ENCODE assay signal across 8 mouse cellular contexts in the genomic region with DNA sequence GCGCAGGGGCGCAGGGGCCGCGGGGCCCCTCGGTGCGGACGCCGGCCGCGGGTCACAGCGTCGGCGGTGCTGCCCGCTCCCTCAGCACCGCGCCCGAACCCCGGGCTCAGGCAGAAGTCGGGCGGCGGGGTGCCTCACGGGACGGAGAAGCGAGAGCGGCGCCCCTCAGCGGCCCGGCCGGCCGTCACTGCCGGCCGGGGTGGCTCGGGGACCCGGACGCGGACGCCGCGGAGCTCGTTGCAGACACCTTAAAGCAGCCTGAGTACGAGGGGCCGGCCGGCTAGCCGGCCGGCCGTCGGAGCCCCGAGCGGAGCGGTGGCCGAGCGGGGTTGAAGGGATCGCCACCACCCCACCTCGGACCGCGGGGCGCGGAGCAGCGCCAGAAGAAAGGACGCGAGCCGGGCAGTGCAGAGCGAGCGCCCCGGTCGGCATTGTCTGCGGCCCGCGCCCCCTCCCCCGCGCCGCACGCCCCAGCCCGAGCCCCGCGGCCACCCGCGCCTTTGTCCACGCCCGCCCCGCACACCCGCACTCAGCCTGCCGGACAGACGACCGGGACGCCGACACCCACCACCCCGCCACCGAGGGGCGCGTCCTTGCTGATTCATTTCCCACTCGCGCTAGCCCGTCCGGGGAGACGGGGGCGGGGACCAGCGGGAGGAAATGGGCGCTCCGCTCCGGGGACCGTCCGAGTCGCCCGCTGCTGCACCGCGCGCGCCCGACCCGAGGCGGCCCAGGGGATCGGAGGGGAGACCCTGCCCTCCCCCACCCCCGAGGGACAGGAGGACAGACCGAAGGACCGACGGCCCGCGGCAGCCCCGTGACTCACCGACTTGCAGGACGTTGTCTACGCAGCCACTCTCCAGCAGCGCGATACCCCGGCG.
DNase-seq lines count a peak whose midpoint lies in the region; ATAC-seq and TF ChIP-seq lines count a peak whose summit lies in the region.

No protein-coding gene starts in this region.

- H3K36me3 ChIP-seq in ES-Bruce4 (ENCODE audit: control insufficient read depth, insufficient read depth, low read length, poor library complexity, severe bottlenecking): no peaks in the 10 kb centered on the region
- no peaks in the 10 kb centered on the region for H3K36me3 ChIP-seq in hindbrain, embryonic 12.5 days

- H3K4me1 ChIP-seq in ES-Bruce4 (ENCODE audit: control insufficient read depth, insufficient read depth, low read length): no peaks in the 10 kb centered on the region
- peaks cover 37% of the 10 kb centered on the region for H3K4me1 ChIP-seq in hindbrain, embryonic 12.5 days

- peaks cover 24% of the 10 kb centered on the region for H3K27me3 ChIP-seq in ES-Bruce4 (ENCODE audit: control insufficient read depth, insufficient read depth, low read length, poor library complexity, severe bottlenecking)
- H3K27me3 ChIP-seq in hindbrain, embryonic 12.5 days: no peaks in the 10 kb centered on the region

- H3K4me2 ChIP-seq in hindbrain, embryonic 12.5 days (replicated peaks): peak overlapping the region; percentile 69

- peak overlapping the region; percentile 68 for H3K4me3 ChIP-seq in ES-Bruce4 (ENCODE audit: low read depth, low read length)
- peak overlapping the region; percentile 97 for H3K4me3 ChIP-seq in hindbrain, embryonic 12.5 days

- under 1% methylated on average over 65 of the region's 127 CpGs for WGBS in hindbrain, embryonic 12.5 days

- no peak for TF ChIP-seq POLR2A in ES-Bruce4 (IDR thresholded peaks at IDR 0.05; ENCODE audit: insufficient read depth, low read length)

- peak overlapping the region; percentile 76 for H3K9ac ChIP-seq in ES-Bruce4 (ENCODE audit: low read depth, poor library complexity, severe bottlenecking)
- peak overlapping the region; percentile 99 for H3K9ac ChIP-seq in hindbrain, embryonic 12.5 days

- TF ChIP-seq CTCF in ES-Bruce4 (IDR thresholded peaks at IDR 0.05; ENCODE audit: low read depth, low read length): no peak

- no peak overlapping the region for H3K27ac ChIP-seq in ES-Bruce4 (ENCODE audit: insufficient read depth, low read length)
- peak overlapping the region; percentile 99 for H3K27ac ChIP-seq in hindbrain, embryonic 12.5 days

- TF ChIP-seq EP300 in ES-Bruce4 (IDR thresholded peaks at IDR 0.05; ENCODE audit: insufficient read depth, low read depth, low read length): no peak

- H3K9me3 ChIP-seq in ES-Bruce4 (replicated peaks; ENCODE audit: control insufficient read depth, insufficient read depth, low read length, poor library complexity, severe bottlenecking): no peaks in the 10 kb centered on the region
- H3K9me3 ChIP-seq in hindbrain, embryonic 12.5 days (replicated peaks): no peaks in the 10 kb centered on the region

- ATAC-seq in hindbrain, embryonic 12.5 days (ENCODE audit: low FRiP score): no peak

- DNase-seq in cerebellum, adult 18-20 months: peak; percentile 48 to 57
- peak; percentile 55 to 70 for DNase-seq in frontal cortex, postnatal 10 days (ENCODE audit: low spot score in 2 of 2)
- DNase-seq in layer of hippocampus, postnatal 36 days: peak; percentile 61 to 69
- peak; percentile 81 to 84 for DNase-seq in lung, postnatal 4 days
- peak; percentile 75 to 77 for DNase-seq in right cerebral cortex, postnatal 10 days (ENCODE audit: low spot score in 2 of 2)
- peak; percentile 61 to 67 for DNase-seq in urinary bladder, postnatal 36 days (ENCODE audit: low spot score in 2 of 2)
